Mouse (Mus musculus) layer of hippocampus, postnatal 25 days (tissue): Measurements from ENCODE around the gene Defb47. TPM values are rescaled to one million over a fixed set of nuclear protein-coding genes. Genes with fewer than 3 reads are reported as not detected.

Source experiments
- DNase-seq, 2 experiments: peaks; one replicate each; pipeline ENCODE4 v3.0.0; 2022; ENCODE audit warnings: mixed read lengths in 2 of 2, low spot score in 1 of 2; ENCODE audit errors: extremely low spot score in 1 of 2
- total RNA-seq, 2 experiments: library from RNA; stranded (reverse); gene quantifications; 2 replicates each; pipeline ENCODE4 v1.2.3; 2021

Gene Defb47
- total RNA-seq, result not detected

DNA sequence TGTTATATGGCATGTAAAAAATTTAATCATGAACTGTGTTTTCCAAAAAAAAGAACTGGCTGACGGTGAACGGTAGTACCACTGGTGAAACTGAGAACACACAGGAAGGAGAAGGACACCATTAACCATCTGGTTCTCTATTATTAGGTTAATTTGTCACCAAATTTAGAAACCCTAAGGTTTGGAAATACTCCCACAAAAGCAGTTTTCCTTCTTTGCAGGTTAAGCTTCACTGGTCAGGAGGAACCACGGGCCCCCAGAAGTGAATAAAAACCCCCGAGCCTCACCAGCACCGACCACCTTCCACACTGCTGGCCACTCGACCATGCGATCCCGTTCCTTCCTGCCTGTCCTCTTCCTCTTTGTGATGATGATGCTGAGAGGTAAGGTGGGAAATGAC is at the start of gene Defb47:
Gene Defb47, plus strand, starts transcription at position 301 of the 400 bp plus-strand sequence.
- no peak for DNase-seq

DNA sequence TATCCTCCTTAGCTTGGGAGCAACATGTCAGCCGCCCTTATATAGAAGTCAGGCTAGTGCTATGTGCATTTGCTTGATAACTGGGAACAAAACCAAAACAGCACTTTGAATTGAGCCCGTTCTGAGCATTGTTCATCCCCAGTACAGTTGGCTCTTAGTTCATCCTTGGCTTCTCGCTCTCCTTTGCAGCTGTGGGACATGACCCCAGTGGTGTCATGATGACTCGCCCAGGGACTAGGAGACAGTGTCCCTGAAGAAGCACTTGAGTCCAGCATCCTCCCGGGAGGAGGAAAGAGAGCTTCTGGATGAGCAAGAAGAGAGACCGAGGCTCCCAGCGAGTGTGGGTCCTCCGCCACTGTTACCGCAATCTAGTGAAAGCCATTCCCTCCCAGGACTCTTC is 41.8 kb upstream of the Defb47 start:
- DNase-seq, result no peak

DNA sequence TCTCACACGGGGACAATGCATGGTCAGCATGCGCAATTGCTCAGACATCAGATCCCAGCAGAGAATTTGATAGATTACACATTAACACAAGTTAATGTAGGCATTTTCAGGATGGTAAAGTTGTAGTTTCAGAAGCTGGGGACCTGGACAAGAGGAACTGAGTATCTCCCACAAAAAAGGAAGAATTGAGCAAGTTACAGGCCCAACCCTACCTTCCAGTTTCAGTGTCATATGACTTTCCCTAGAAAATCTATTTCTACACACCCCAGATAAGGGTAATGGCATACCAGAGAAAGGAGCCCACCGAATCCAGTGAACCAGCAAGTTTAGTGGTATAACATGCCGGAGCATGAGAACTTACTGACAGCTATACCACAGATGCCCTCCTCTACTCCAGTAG is 34.2 kb upstream of the Defb47 start:
- no peak for DNase-seq

DNA sequence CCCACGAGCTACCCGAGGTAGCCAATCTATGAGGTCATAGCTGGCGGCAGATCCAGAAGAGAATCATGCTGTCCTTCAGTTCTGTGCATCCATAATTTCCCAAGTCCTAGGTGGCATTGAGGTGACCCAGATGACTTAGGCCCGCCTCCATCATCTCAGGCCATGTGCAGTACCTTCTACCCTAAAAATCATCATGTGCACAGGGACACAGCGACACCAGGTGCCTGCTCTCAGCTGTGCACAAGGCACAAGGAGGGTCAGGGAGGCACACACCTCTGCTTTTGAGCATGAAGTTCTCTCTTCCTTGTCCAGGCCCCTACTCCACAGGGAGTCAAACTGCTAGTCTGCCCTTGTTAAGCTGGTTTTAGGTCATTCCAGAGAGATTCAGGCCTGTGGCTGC is 32.5 kb upstream of the Defb47 start:
- no peak for DNase-seq

DNA sequence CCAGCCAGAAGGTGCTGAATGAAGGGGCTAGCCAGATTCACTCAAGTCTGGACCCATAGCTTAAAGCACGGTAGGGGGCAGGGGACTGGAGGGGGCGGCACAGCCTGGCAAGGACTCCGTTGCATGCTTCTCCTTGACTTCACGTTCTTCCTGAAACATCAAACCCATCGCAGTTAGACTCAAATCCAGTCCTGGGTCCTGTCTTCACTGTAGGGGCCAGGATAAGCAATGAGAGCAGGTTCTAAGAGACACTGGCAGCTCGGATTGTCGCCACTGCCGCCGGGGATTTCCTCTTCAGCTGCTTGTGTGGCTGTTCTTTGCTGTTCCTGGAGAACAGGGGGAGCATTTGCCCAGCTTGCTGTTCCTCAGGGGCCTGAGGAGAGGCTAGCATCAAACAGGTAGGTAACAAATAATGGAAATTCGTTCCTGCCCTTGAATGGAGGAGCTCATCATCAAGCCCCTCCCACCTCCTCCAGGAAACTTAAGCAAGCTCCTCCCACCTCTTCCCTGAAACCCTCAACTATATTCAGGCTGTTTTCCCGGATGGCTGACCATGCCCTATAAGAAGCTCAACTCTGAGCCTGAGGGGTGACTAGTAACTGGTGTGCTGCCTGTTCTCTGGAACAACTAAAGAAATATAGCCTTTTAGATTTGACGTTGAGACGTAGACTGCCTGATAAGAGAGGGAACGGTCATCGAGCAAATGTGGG is 31.9 kb upstream of the Defb47 start:
- DNase-seq, result no peak

DNA sequence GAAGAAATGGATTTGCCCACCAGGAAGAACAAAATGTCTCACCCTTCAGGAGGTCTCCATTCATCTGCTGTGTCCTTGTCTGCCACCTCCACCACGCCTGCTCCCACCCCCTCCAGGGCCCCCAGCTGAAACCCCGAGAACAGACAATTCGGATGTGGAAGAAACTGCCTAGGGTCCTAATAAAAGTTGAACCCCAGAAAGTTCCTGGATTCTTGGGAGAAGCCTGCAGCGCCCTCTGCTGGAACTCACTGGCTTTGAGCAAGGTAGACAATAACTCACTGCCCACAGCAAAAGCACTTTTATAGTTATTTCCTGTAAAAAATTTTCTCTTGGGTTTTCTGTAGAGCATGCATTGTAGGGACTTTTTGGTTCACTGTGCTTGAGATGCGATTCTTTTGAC is 22.8 kb upstream of the Defb47 start:
- peak; percentile 56 to 89 for DNase-seq

DNA sequence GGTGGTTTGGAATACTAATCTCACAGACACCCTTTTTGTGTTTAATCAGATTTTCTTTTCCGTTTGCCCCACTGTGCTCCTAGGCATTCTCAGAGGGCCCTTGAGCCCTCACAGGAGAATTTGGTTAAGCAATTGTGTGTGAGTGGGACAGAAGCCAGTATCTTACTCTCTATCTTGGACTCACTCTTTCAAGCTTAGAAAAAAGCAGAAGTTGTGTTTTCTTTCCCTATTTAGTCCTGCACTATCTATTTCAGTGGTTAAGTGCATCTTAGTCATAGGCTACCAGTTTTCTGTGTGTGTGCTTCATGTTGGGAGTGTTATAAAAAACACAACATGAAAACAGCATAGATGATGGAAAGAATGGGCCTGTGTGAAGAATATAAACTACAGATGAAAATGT is 18.1 kb upstream of the Defb47 start:
- no peak for DNase-seq

DNA sequence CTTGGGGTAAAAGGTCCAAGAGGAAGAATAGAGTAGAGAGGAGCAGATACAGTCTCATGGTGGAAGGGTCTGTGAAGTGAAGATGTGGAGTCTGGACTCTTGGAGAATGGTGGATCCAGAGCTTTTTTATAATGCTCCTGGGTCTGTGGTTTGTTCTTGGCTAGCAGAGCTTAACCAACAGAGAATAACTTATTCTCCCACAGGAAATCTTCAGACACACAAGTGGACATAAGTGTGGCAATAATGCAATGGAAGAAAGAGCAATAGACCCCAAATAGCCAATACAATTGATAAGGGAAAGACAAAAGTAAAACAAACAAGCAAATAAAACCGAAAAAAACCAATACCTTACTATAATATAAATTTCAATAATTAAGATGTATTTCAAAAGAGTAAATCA is 13.5 kb upstream of the Defb47 start, which contains the start of gene Defb48:
Gene Defb48, minus strand, starts transcription at position 101 of the 400 bp plus-strand sequence.
- no peak for DNase-seq

DNA sequence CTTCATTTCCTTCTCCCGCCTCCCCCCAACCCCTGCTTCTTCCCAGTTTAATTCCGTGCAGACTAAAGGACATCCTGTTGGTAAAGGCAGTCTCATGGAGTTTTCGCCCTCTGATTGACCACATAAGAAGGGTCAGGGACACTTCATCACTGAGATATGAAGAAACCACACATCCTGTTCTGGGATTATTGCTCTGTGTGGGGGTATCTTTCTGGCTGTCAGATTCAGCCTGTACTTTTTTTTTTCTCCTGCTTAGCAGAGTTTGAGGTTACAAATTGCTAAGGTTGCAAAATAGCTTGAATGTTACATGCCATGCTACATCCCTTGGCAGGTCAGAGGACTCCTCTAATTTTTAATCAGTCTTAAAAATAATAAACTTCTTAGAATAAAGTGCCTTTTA is 6.6 kb upstream of the Defb47 start:
- DNase-seq, result no peak

DNA sequence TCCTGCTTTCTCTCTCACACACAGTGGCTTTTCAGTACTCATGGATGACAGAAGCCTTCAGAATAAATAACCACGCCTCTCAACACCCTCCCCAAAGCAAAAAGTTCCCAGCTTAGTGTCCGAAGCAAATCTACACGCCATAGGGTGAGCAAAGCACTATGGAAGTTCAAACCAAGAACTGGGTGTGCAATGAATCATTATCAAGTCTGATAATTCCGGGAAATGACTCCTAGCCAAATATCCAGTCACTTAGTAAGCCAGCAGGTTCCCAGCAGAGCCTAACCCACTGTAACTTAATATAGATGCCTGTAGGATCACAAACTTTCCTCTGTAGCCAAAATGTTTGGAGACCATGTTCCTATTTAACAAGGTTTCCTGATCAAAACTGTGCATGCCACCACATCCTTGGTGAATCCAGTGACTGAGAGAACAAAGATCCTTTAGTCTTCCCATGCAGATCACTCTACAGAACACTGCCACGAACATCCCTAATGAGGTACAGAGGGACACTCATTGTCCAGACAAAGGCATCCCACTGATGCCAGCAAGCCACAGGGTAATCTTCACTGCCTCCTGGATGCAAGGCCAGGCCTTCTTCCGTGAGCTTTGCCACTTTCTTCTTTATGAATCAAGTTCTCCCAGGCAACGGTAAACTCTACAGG is 5.9 kb upstream of the Defb47 start:
- no peak for DNase-seq

DNA sequence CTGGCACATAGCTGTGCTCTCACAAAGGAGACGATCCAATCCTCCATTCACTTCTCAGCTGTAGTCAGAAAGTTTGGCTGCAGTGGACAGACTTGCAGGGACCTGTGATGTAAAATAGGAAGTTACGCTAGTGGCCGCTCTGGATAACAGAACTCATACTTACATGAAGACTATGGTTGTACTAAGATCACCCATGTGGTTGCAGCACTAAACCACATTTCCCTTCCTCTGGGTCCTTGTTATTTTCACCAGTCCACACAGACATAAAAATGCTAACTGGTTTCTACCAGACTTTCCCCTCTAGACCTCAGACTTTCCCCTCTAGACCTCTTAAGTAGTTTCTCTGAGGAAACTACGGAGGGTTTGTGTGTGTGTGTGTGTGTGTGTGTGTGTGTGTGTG is 1.1 kb downstream of the Defb47 start:
- no peak for DNase-seq

DNA sequence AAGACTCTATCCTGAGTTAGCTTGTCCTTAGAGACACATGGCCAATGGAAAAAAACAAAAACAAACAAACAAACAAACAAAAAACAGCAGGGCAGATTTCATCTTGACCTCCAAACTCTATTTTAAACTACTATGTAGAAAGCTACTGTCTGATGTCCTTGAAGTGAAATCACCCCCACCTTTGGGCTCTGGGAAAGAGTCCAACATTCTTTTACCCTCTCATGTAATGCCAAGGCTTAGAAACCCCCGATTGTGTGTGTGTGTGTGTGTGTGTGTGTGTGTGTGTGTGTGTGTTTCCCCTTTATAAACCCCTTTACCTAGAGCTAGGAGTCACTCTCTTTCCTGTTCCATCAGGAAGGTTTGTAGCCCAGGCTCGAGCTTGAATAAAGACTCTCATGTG is 4.7 kb downstream of the Defb47 start:
- DNase-seq, result no peak

DNA sequence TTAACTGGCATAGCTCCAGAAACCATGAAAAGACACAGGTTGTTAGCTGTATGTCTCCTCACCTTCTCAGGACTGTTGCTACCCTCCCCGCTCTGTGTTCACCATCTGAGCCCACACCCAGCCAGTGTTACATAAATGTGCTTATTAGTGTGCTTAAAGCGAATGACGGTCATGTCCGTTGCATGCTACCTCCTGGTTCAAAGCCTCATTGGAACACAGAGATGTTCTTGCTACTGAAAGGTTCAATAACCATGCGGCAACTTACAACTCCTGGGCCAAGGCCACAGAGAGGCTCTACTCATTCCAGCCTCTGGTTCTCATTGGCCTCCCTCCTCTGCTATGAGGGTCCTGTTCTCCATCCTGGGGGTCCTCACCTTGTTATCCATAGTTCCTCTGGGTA is 13.6 kb downstream of the Defb47 start, which contains the start of gene Defb43:
Gene Defb43, plus strand, starts transcription at position 301 of the 400 bp plus-strand sequence.
- no peak for DNase-seq

DNA sequence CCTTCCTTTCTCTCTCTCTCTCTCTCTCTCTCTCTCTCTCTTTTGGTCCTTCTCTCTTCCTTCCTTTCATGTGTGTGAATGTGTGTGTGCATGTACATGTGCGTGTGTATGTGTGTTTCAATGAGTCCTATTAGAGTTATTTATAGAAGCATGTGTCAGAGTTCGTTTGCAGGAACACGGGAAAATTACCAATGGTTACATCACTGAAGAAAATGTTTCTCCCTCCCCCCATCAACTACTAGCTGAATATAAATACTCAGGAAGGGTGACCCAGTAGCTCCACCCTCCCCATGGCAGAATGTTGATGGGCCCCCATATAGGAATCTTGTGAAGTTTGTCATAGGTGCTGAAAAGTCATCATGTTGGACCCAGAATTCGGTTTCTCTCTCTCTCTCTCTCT is 15.2 kb downstream of the Defb47 start:
- no peak for DNase-seq

DNA sequence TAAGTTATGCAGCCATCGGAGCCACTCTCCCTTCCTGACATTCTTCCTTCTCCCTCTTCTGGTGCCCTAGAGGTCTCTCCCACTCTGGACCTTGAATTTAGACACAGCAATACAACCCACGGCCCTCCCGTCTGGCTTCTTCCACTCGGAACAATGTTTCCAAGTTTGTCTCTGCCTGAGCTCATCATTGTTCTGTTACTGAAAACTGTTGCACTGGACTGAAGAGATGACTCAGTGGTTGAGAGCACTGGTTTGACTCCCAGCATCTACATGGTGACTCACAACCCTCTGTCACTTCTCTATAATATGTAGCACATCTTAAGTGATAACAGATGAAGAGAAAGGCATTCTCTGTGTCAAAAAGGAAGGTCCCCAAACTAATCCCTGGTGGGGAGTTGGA is 16.8 kb downstream of the Defb47 start:
- DNase-seq, result no peak

DNA sequence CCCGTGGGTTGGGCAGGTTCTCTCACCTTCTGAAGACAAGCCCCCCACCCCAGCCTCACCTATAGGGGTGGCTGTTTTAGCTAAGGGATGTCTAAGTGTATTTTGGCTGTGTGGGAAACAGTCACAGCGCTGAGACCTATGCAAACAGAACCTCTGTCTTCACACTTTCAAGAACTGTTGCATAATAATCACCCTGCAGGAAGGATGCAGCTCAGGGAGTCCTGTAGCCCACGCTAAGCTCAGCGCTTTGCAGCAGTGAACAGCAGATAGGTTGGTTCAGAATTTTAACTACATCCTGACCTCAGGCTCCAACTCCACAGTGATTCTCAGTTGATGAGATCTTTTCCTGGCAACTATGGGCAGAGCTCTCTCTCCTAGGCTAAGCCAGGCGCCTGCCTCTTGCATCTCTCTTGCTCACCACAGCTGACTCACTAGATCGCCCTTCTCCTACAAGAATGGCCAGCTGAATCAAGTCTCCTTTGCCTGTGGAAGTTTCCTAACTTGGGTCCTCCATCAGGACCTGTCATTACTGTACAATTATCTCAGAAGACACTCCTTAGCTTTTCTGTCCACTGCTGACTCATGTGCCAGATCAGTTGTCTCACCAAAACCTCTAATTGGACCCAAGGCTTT is 22.8 kb downstream of the Defb47 start:
- DNase-seq, result no peak

DNA sequence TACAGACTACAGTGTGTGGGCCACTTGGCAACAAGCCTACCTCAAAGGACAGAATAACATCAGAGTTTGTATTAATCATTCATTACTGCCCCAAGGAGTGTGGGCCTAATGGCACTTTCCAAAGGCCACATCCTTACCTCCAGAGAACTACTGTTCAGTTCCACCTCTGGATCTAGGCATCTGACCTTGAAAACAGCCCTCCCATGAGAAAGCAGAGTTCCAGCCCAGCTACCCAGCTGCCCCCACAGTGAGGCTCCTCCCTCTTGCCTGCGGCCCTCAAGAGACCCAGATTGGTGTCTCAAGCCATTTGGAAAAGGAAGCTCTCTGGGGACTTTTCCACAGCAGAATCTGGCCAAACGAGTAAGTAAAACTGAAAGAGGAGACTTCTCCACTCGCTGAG is 48.8 kb downstream of the Defb47 start, which contains the start of gene Defb42:
Gene Defb42, plus strand, starts transcription at position 301 of the 400 bp plus-strand sequence.
- DNase-seq, result no peak

DNA sequence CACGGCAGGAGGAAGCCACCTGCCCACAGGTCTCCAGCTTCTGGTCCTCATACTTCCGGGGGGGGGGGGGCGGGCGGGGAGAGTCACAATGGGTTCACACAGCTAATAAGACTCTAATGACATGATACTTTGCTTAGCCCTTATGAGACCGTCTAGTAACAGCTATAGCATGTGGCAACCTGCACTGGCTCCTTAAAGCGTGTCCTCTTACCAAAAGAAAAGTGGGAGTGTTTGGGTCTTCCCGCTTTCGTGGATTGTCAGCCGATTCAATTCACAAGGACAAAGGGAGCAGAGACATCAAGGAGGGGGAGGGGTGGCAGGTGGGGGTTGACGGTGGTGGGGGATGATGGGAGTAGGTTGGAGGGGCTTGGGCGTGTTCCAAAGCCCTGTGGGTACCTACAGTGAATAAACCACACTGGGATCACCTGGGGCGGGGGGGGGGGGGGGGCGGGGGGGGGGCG is 52.1 kb downstream of the Defb47 start, which contains the start of gene Defb30:
Gene Defb30, minus strand, starts transcription at position 51 of the 461 bp plus-strand sequence.
- DNase-seq, result no peak
